Mouse (Mus musculus): ENCODE data around the gene Atp6v0a4. TPM values are rescaled to one million over a fixed set of nuclear protein-coding genes. Genes with fewer than 3 reads are reported as not detected.
A peak's percentile ranks its signal among the peaks of the same experiment; 100 is the strongest.

Atp6v0a4 gene
- polyA plus RNA-seq, 1 experiment from 2014 or later: 0.22 TPM

DNA sequence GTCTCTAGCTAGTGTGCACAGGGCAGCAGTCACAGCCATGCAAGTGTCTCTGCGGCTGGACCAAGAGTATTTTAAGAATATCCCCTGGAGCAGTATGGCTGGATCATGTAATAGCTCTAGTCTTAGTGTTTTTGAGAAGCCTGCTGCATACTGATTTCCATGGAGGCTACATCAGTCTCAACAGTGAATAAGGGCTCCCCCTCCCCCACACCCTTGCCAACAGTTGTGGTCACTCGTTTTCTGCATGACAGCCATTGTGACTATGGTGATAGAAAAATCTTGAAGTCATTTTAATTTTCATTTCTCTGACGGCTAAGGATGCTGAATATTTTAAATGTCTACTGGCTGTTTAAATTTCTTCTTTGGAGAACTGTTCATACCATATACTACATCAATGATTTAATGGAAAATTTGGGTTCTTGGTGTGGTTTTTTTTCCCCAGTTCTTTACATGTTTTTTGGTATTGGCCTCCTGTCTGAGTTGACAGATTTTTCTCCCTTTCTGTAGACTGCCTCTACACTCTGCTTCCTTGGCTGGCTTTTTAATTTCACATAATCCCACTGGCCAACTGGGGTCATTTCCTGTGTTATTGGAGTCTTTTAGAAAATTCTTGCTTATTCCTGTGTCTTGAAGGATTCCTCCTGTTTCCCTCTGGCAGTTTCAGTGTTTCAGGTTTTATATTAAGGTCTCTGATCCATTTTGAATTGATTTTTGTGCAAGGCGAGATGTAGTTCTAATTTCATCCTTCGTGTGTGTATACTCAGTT, 91.4 kb downstream of the Atp6v0a4 start:
- Histone ChIP-seq H3K27me3 (no peaks in the 10 kb centered on the region), H3K9ac (no peak overlapping the region), H3K4me2 (replicated peaks) (no peak overlapping the region), H3K9me3 (no peaks in the 10 kb centered on the region), H3K27ac (no peak overlapping the region), H3K36me3 (no peaks in the 10 kb centered on the region), H3K4me1 (peaks cover 12% of the 10 kb centered on the region), H3K4me3 (no peak overlapping the region)
- WGBS: 57% methylated on average over 5 of the region's 5 CpGs
- no peak for ATAC-seq (ENCODE audit: insufficient number of reproducible peaks, insufficient read depth, low FRiP score, low TSS enrichment)

DNA sequence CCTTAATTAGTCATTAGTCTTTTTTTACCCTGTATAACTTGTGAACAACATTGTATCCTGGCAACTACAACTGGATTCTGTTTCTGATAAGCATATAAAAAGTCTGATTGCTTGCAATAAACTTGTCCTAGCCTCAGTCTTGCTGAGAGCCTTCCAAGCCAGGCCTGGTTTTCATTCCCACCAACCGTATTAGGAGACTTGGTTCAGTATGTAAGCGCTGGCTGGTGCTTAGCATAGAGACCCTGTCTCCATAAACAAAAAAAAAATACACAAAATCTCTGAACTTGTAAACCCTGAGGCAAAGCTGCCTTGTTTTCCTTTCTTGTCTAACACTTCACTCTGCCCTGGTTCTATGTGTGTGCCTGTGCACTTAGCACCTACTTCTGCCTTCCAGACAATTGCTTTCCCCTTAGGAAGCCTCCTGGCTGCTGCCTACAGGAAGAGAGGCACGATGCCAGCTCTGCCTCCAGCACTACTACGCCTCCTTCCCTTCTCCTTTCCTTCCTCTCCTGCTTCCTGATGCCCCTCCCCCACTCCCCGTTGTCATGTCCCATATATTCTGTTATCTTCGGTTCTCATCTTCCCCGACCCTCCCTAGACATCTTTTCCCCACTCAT, 92.4 kb downstream of the Atp6v0a4 start:
- Histone ChIP-seq H3K4me3 (no peak overlapping the region), H3K27me3 (no peaks in the 10 kb centered on the region), H3K36me3 (no peaks in the 10 kb centered on the region), H3K27ac (no peak overlapping the region), H3K4me2 (replicated peaks) (no peak overlapping the region), H3K9ac (no peak overlapping the region), H3K4me1 (peaks cover 12% of the 10 kb centered on the region), H3K9me3 (no peaks in the 10 kb centered on the region)
- 34% methylated on average over 7 of the region's 7 CpGs for WGBS
- no peak for ATAC-seq (ENCODE audit: insufficient number of reproducible peaks, insufficient read depth, low FRiP score, low TSS enrichment)

DNA sequence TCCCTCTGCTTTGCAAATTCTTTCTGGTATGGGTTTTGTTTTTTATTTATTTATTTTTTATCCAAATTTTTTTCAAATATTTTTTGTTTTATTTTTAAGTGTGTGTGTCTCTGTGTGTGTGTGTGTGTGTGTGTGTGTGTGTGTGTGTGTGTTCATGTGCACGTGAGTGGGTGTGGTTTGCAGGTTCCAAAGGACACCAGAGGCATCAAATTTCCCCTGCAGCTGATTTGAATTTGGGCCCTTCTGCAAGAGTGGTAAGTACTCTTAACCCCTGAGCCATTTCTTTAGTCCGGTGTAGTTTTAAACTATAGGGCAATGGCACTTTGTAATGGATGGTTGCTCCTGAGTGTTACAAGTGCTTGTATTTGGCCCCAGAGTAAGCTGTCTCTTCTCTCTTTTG, 96.2 kb downstream of the Atp6v0a4 start:
- no peak overlapping the region for H3K9ac ChIP-seq
- WGBS: 5% methylated on average over 2 of the region's 2 CpGs
- H3K27me3 ChIP-seq: no peaks in the 10 kb centered on the region
- ATAC-seq (ENCODE audit: insufficient number of reproducible peaks, insufficient read depth, low FRiP score, low TSS enrichment): no peak
- no peaks in the 10 kb centered on the region for H3K36me3 ChIP-seq
- no peak overlapping the region for H3K27ac ChIP-seq
- no peaks in the 10 kb centered on the region for H3K9me3 ChIP-seq
- H3K4me3 ChIP-seq: no peak overlapping the region
- no peak overlapping the region for H3K4me2 ChIP-seq (replicated peaks)
- H3K4me1 ChIP-seq: peaks cover 9% of the 10 kb centered on the region

DNA sequence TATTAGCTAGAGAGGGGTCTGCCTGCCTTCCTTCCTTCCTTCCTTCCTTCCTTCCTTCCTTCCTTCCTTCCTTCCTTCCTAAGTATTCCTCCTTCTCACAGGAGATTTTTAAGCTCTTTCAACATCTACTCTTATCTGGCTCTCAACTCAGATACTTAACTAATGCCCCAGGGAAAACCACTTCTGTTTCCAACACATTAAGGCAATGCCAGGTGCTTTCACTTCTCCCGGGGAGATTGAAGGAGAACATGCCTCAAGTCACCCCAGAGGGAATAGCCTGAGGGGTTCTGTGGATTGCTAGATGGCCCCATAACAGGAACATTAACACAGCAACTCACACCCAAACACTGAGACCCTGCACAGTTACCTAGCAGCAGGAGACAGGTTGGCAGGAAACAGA, 96.6 kb downstream of the Atp6v0a4 start:
- WGBS: 23% methylated on average over 1 of the region's 1 CpGs
- H3K4me3 ChIP-seq: no peak overlapping the region

DNA sequence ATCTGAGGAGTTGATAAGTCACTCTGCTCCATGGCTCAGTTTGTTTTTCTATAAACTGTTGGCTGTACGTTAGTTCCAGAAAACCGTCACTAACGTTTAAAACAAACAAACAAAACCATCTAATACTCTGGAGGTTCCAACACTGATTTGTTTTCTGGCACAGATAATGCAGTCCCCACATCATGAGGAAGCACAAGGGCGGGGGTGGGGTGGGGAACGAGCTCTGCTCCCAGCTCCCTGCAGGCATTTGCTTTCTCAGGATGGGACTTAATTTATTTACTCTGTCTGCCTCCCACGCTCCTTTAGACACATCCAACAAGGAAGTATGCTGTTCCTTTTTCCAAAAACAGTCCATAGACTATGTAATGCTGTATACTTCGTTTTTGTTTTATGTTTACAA, 101.1 kb downstream of the Atp6v0a4 start:
- Histone ChIP-seq H3K36me3 (no peaks in the 10 kb centered on the region), H3K4me3 (no peak overlapping the region)
- WGBS: 29% methylated on average over 7 of the region's 7 CpGs

More for the DNA sequence above, 96.6 kb downstream of the Atp6v0a4 start:
- Histone ChIP-seq H3K4me2 (replicated peaks) (no peak overlapping the region), H3K4me1 (peaks cover 9% of the 10 kb centered on the region), H3K36me3 (no peaks in the 10 kb centered on the region), H3K27me3 (no peaks in the 10 kb centered on the region), H3K9ac (no peak overlapping the region), H3K27ac (no peak overlapping the region), H3K9me3 (no peaks in the 10 kb centered on the region)
- no peak for ATAC-seq (ENCODE audit: insufficient number of reproducible peaks, insufficient read depth, low FRiP score, low TSS enrichment)

DNA sequence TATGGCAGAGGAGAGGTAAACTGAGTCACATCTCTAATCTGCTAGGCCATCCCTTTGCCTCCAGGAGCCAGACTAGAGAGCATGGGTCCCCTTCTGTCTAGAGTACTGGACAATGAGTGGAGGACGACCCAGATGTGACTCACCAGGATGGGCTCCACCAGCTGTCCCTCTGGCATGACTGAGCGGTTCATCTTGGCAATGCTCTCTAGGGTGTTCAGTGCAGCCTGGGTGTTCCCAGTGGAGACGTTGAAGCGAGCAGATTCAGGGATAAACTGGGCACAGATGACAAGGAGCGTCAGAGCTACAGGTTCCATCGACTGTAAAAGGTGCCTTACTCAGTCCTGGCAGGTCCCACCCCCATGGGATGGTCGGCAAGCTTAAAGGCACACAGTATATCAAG, 103.0 kb downstream of the Atp6v0a4 start:
- Histone ChIP-seq H3K27ac (no peak overlapping the region), H3K4me3 (no peak overlapping the region), H3K36me3 (no peaks in the 10 kb centered on the region), H3K4me2 (replicated peaks) (no peak overlapping the region), H3K4me1 (no peaks in the 10 kb centered on the region), H3K9ac (no peak overlapping the region), H3K27me3 (no peaks in the 10 kb centered on the region), H3K9me3 (no peaks in the 10 kb centered on the region)
- 85% methylated on average over 7 of the region's 7 CpGs for WGBS
- ATAC-seq (ENCODE audit: insufficient number of reproducible peaks, insufficient read depth, low FRiP score, low TSS enrichment): no peak

More for the DNA sequence above, 101.1 kb downstream of the Atp6v0a4 start:
- Histone ChIP-seq H3K27me3 (no peaks in the 10 kb centered on the region), H3K9me3 (no peaks in the 10 kb centered on the region), H3K9ac (no peak overlapping the region), H3K4me2 (replicated peaks) (no peak overlapping the region), H3K4me1 (no peaks in the 10 kb centered on the region), H3K27ac (no peak overlapping the region)
- ATAC-seq (ENCODE audit: insufficient number of reproducible peaks, insufficient read depth, low FRiP score, low TSS enrichment): no peak

DNA sequence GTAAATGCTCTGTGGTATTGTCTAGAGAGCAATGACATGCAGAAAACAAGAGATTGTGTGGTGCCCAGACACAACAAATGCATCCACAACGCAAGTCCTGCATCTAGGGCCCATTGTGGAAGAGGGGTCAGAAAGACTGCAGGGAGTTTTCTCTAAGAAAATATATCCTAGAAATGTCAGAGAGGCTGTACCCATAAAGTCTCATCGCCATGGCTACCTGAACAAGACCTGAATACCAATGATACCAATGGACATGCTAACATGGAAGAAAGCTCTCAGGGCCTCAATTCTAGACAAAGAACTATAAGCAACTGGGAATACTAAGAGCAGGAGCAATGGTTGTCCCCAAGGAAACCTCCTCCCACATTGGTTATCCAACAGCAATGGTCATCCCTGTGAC, 111.6 kb downstream of the Atp6v0a4 start:
- H3K4me1 ChIP-seq: no peaks in the 10 kb centered on the region; the same call in 1 of the 2 replicates
- no peaks in the 10 kb centered on the region for H3K36me3 ChIP-seq
- H3K27ac ChIP-seq: no peak overlapping the region
- ATAC-seq (ENCODE audit: insufficient number of reproducible peaks, insufficient read depth, low FRiP score, low TSS enrichment): no peak
- no peak overlapping the region for H3K9ac ChIP-seq
- H3K4me3 ChIP-seq: no peak overlapping the region
- no peaks in the 10 kb centered on the region for H3K9me3 ChIP-seq
- no peak overlapping the region for H3K4me2 ChIP-seq (replicated peaks)
- 88% methylated on average over 2 of the region's 2 CpGs for WGBS
- H3K27me3 ChIP-seq: no peaks in the 10 kb centered on the region

DNA sequence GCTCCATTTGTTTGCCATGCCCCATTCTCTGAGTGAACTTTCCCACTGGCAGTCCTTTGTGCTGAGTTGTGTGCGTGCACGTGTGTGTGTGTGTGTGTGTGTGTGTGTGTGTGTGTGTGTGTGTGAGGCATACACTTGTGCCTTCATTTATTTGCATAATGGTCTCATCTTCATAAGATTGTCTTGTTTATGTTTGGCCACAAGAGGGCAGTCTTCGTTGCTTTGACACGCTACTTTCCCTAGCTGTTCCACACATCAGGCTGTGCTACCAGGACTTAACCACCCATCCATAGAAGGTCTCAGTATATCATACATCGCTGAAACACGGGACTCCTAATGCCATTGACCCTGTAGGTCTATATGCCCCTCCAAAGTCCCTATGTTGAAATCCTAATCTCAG, 116.9 kb downstream of the Atp6v0a4 start:
- Histone ChIP-seq H3K9ac (no peak overlapping the region), H3K4me1 (no peaks in the 10 kb centered on the region; the same call in 1 of the 2 replicates), H3K27ac (no peak overlapping the region), H3K36me3 (no peaks in the 10 kb centered on the region), H3K27me3 (no peaks in the 10 kb centered on the region), H3K4me3 (no peak overlapping the region), H3K4me2 (replicated peaks) (no peak overlapping the region), H3K9me3 (no peaks in the 10 kb centered on the region)
- 7% methylated on average over 6 of the region's 6 CpGs for WGBS
- ATAC-seq (ENCODE audit: insufficient number of reproducible peaks, insufficient read depth, low FRiP score, low TSS enrichment): 0 out of 2 replicates have a peak, but pooled peaks have one; percentile 10

Other genes with a start within 250 kb of the Atp6v0a4 start
- gene Svopl, start 77.6 kb downstream of the Atp6v0a4 start, polyA plus RNA-seq (2016; fragmentation: Nextera tagmentation; extraction: Ambion mirVana): 1.9 TPM in 2 replicates
- 0.52 TPM in 1 of 2 replicates, not detected in the other for gene Tmem213, start 15.3 kb downstream of the Atp6v0a4 start, polyA plus RNA-seq (2016; fragmentation: Nextera tagmentation; extraction: Ambion mirVana)
- gene D630045J12Rik, start 129.4 kb upstream of the Atp6v0a4 start, polyA plus RNA-seq (2016; fragmentation: Nextera tagmentation; extraction: Ambion mirVana): 8.7 and 9.7 TPM in 2 replicates
- 15.6 and 17.6 TPM in 2 replicates for gene Zc3hav1l, start 174.7 kb upstream of the Atp6v0a4 start, polyA plus RNA-seq (2016; fragmentation: Nextera tagmentation; extraction: Ambion mirVana)
- gene Zc3hav1, start 230.0 kb upstream of the Atp6v0a4 start, polyA plus RNA-seq (2016; fragmentation: Nextera tagmentation; extraction: Ambion mirVana): 2.5 and 2.7 TPM in 2 replicates

All from embryonic facial prominence, embryonic 12.5 days (tissue).